Mouse (Mus musculus): Measurements from ENCODE around the gene Olfr912.

Olfr912 gene

DNA sequence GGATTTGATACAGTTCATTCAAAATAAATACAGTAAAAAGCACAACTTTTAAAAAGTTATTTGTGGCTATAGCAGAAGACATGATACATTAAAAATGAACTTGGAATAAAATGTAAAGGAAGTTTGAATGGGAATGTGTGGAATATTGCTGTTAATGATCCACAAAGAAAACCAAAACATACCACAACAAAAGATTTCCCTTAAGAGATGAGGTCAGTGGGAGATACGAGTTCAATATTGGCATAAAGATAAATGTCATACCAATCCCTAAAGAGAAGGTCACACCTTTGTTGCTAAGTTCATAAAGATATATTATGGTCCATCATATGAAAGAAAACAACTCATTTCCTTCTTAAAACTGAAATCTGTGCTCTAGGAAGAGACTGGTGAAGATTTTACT is at the start of gene Olfr912:
Gene Olfr912 (plus strand): TSS at position 301 of the 400 bp plus-strand sequence.
- no peak for DNase-seq

DNA sequence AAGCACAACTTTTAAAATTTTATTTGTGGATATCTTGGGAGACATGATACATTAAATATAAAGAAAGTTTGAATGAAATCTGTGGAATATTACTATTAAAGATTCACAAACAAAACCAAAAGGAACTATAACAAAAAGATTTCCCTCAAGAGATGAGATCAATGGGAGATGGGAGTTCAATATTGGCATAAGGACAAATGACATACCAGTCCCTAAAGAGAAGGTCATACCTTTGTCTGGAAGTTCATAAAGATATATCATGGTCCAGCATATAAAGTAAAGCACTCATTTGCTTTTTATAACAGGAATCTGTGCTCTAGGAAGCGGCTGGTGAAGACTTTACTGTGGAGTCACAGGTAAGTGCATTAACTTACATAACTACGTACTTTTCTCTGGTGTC is 42.4 kb upstream of the Olfr912 start, which contains the start of gene Olfr910:
Gene Olfr910 (plus strand): TSS at position 301 of the 400 bp plus-strand sequence.
- no peak for DNase-seq

DNA sequence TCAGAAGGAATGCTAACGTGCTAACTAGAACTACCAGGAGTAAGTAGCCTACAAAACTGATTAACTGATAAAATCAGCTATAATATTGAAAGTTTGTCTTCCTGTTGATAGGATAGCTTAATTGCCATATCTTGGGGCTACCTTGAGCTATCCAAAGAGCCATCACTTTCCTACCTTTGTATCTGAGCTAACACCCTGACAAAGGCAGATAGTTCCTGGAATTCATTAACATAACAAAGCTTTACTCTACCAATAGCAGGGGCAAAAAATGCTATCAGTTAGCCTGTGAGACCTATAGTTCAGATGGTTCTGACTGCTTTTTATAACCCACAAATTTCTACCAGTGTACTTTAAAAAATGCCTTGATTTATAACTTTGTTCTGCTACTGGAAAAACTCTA is 11.1 kb downstream of the Olfr912 start:
- no peak for DNase-seq

DNA sequence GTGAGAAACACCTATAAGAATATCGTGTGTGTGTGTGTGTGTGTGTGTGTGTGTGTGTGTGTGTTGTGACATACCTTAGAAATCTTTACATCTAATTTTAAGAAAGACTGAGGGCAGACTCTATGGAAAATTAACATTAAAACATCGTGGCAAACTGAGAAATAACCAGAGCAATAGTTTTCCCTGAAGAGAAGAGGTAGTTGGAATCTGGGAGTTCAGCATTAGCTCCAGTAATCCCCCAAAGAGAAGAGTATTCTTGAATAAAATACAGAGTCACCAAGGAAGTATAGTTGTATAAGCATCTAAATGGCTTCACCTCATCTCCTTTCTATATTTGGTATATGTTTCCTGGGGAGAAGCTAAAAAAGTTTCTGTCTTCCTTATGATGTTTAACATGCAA is 12.5 kb downstream of the Olfr912 start, which contains the start of gene Olfr913:
Gene Olfr913 (plus strand): TSS at position 301 of the 400 bp plus-strand sequence.
- DNase-seq, result no peak

DNA sequence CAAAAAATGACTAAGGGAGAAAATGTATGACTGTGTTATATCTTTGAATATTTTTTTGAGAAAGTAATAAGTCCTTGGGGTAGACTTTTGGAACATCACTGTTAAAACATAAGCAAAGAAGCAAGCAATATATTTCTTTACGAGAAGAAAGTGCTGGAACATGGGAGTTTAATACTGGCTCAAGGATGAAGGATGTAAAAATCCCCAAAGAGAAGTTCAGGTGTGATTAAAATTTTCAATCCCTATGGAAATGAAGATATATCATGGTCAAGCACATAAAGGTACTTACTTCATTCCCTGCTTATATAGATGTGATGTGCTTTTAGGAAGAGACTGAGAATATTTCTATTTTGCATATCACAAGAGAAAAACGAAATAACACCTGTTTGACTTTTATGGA is 24.8 kb downstream of the Olfr912 start, which contains the start of gene Olfr914:
Gene Olfr914 (plus strand): TSS at position 301 of the 400 bp plus-strand sequence.
- DNase-seq, result no peak

DNA sequence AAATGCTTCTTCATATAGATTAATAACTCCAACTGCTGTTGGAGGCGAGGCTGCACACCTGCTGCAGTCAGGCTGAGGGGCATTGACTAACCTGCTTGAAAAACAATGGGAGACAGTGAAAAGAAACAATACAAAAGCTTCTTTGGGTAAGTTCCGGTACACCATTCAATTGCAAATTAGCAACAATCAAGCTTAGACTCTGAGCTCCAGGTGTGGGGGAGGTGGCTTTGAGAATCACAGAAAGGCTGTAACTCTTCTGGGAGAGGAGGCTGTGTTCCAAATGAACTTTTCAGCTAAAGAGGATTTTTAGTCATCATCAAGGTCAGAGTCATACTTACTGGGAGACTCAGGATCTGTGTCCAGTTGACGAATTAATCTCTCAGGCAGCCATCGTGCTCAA is 52.4 kb downstream of the Olfr912 start:
- no peak for DNase-seq

Measured in right cerebral cortex, postnatal 14 days (tissue).